Mouse (Mus musculus) megakaryocyte, embryonic 14.5 days (primary cell): Measurements from ENCODE around the gene Mkrn2. TPM values are rescaled to one million over a fixed set of nuclear protein-coding genes. Genes with fewer than 3 reads are reported as not detected.
"Not testable (repeated sequence)": the region's sequence is repeated elsewhere in the genome, so short reads cannot be mapped to it uniquely, and the experiment has no call there.

Experiments used
- H3K27me3 ChIP-seq: replicated peaks from 2 replicates; pipeline ENCODE3; 2012; ENCODE audit warnings: inconsistent platforms
- H3K36me3 ChIP-seq: replicated peaks from 2 replicates; pipeline ENCODE3; 2012; ENCODE audit warnings: low read length, inconsistent platforms, mixed read lengths
- H3K4me1 ChIP-seq: 2 replicates; pipeline ENCODE4 v1.6.1; 2012; ENCODE audit warnings: inconsistent platforms
- H3K4me3 ChIP-seq: replicated peaks from 2 replicates; pipeline ENCODE3; 2012; ENCODE audit warnings: moderate library complexity, mild to moderate bottlenecking, inconsistent platforms
- H3K9me3 ChIP-seq: 2 replicates; pipeline ENCODE4 v1.6.1; 2012; ENCODE audit warnings: inconsistent platforms
- FLI1 ChIP-seq: IDR thresholded peaks from 2 replicates; pipeline ENCODE4 v1.6.1; 2012; ENCODE audit warnings: low read length, inconsistent platforms, mixed read lengths
- GATA1 ChIP-seq: IDR thresholded peaks from 3 replicates; pipeline ENCODE4 v1.6.1; 2012; ENCODE audit warnings: mixed read lengths, low read length, inconsistent platforms, borderline replicate concordance
- polyA plus RNA-seq: library from polyadenylated mRNA; stranded (reverse); fragments of >175 nt; gene quantifications from 2 replicates; pipeline ENCODE4 v1.2.3, GENCODE M21; 2012; ENCODE audit warnings: low replicate concordance; ENCODE audit not compliant: insufficient read depth

Mkrn2 gene
- polyA plus RNA-seq, 1 experiment: 3.1 TPM

- Histone ChIP-seq H3K4me3 (no peak overlapping the region), H3K9me3 (no peaks in the 10 kb centered on the region), H3K27me3 (no peaks in the 10 kb centered on the region), H3K4me1 (peaks cover 17% of the 10 kb centered on the region; the same call in 1 of the 2 replicates), H3K36me3 (peaks cover 99% of the 10 kb centered on the region)
- no peak for TF ChIP-seq FLI1
These were observed 29.5 kb downstream of the Mkrn2 start for GRCm38 (mm10) chr6:115631056-115631795.

GRCm38 (mm10) chr6:115634015-115634414 lies 32.3 kb downstream of the Mkrn2 start:
- Histone ChIP-seq H3K4me3 (no peak overlapping the region), H3K27me3 (no peaks in the 10 kb centered on the region), H3K9me3 (no peaks in the 10 kb centered on the region), H3K36me3 (peaks cover 89% of the 10 kb centered on the region), H3K4me1 (peaks cover 11% of the 10 kb centered on the region; the same call in 1 of the 2 replicates)
- no peak for TF ChIP-seq GATA1
- no peak for TF ChIP-seq FLI1

GRCm38 (mm10) chr6:115638188-115638587 lies 36.5 kb downstream of the Mkrn2 start:
- H3K27me3 ChIP-seq, H3K9me3 ChIP-seq, H3K4me3 ChIP-seq, H3K4me1 ChIP-seq: not testable (repeated sequence)
- H3K36me3 ChIP-seq: peaks cover 82% of the 10 kb centered on the region

GRCm38 (mm10) chr6:115643315-115643714 lies 41.6 kb downstream of the Mkrn2 start:
- no peak for TF ChIP-seq GATA1
- TF ChIP-seq FLI1: no peak
- Histone ChIP-seq H3K4me1 (peaks cover 18% of the 10 kb centered on the region), H3K4me3 (no peak overlapping the region), H3K27me3 (no peaks in the 10 kb centered on the region), H3K36me3 (peaks cover 51% of the 10 kb centered on the region), H3K9me3 (no peaks in the 10 kb centered on the region)

- no peaks in the 10 kb centered on the region for H3K27me3 ChIP-seq
- no peak for TF ChIP-seq GATA1
- TF ChIP-seq FLI1: no peak
- H3K9me3 ChIP-seq: no peaks in the 10 kb centered on the region
- peak overlapping the region; percentile 91 for H3K4me3 ChIP-seq
- peaks cover 6% of the 10 kb centered on the region for H3K36me3 ChIP-seq
- peaks cover 82% of the 10 kb centered on the region for H3K4me1 ChIP-seq
These were observed 48.2 kb downstream of the Mkrn2 start for GRCm38 (mm10) chr6:115649792-115650365.

GRCm38 (mm10) chr6:115650476-115651427 lies 49.0 kb downstream of the Mkrn2 start:
- Histone ChIP-seq H3K4me1 (peaks cover 90% of the 10 kb centered on the region), H3K4me3 (peak overlapping the region; percentile 83), H3K36me3 (peaks cover 4% of the 10 kb centered on the region), H3K27me3 (no peaks in the 10 kb centered on the region), H3K9me3 (no peaks in the 10 kb centered on the region)
- no peak for TF ChIP-seq GATA1
- no peak for TF ChIP-seq FLI1

- H3K4me3 ChIP-seq: no peak overlapping the region
- peaks cover 97% of the 10 kb centered on the region for H3K4me1 ChIP-seq
- no peaks in the 10 kb centered on the region for H3K27me3 ChIP-seq
- H3K9me3 ChIP-seq: no peaks in the 10 kb centered on the region
- peaks cover 4% of the 10 kb centered on the region for H3K36me3 ChIP-seq
- TF ChIP-seq FLI1 (no peak), GATA1 (no peak)
These were observed 50.0 kb downstream of the Mkrn2 start for GRCm38 (mm10) chr6:115651719-115652118.

GRCm38 (mm10) chr6:115653939-115654338 lies 52.2 kb downstream of the Mkrn2 start:
- Histone ChIP-seq H3K4me1 (peaks cover 97% of the 10 kb centered on the region), H3K9me3 (no peaks in the 10 kb centered on the region), H3K4me3 (peak overlapping the region; percentile 64), H3K36me3 (peaks cover 7% of the 10 kb centered on the region), H3K27me3 (no peaks in the 10 kb centered on the region)
- TF ChIP-seq GATA1 (no peak), FLI1 (no peak)

GRCm38 (mm10) chr6:115658802-115659201 lies 57.1 kb downstream of the Mkrn2 start:
- TF ChIP-seq GATA1 (no peak), FLI1 (no peak)
- peaks cover 92% of the 10 kb centered on the region for H3K4me1 ChIP-seq
- peaks cover 19% of the 10 kb centered on the region for H3K36me3 ChIP-seq

GRCm38 (mm10) chr6:115664268-115664667 lies 62.6 kb downstream of the Mkrn2 start:
- Histone ChIP-seq H3K4me3 (no peak overlapping the region), H3K4me1 (peaks cover 82% of the 10 kb centered on the region), H3K27me3 (no peaks in the 10 kb centered on the region), H3K36me3 (peaks cover 28% of the 10 kb centered on the region), H3K9me3 (no peaks in the 10 kb centered on the region)
- TF ChIP-seq GATA1 (no peak), FLI1 (no peak)

More at GRCm38 (mm10) chr6:115658802-115659201, 57.1 kb downstream of the Mkrn2 start:
- H3K9me3 ChIP-seq: no peaks in the 10 kb centered on the region
- H3K4me3 ChIP-seq: no peak overlapping the region
- no peaks in the 10 kb centered on the region for H3K27me3 ChIP-seq
